Mouse (Mus musculus): ENCODE measurements around the gene Use1.
A peak's percentile ranks its signal among the peaks of the same experiment; 100 is the strongest.

GRCm38 (mm10) chr8:71366771-71367528 is at the start of gene Use1:
- TF ChIP-seq CTCF (IDR thresholded peaks at IDR 0.05; ENCODE audit: borderline replicate concordance, control insufficient read depth, extremely low read depth, insufficient read depth, low read length, poor library complexity) (no peak), POLR2A (IDR thresholded peaks at IDR 0.05; ENCODE audit: control insufficient read depth, extremely low read depth, insufficient read depth, low read length, poor library complexity) (peak; percentile 40; the same call in 1 of the 2 replicates)

Measured in thymus, adult 2 months (tissue).